Mouse (Mus musculus) midbrain, embryonic 11.5 days (tissue): Measurements from ENCODE around the gene Drap1. TPM values are rescaled to one million over a fixed set of nuclear protein-coding genes. Genes with fewer than 3 reads are reported as not detected.
A peak's percentile ranks its signal among the peaks of the same experiment; 100 is the strongest.

Experiments used
- ATAC-seq: fragments of 200-750 bp; cut with Nextera tagmentation; 2 replicates; pipeline ENCODE4 v1.8.0; 2017; ENCODE audit warnings: moderate TSS enrichment, moderate library complexity; ENCODE audit not compliant: low FRiP score
- DNase-seq: peaks from one replicate; pipeline ENCODE4 v3.0.0; 2015; ENCODE audit warnings: low spot score; ENCODE audit errors: missing footprints
- H3K27ac ChIP-seq: fragments of 300-500 bp; sonication (generic); 2 replicates; pipeline ENCODE4 v1.5.1; 2014; ENCODE audit warnings: low read depth, low read length
- H3K27me3 ChIP-seq: fragments of 300-500 bp; sonication (generic); 2 replicates; pipeline ENCODE4 v1.6.1; 2014; ENCODE audit warnings: mild to moderate bottlenecking, low read length, moderate library complexity, mixed read lengths; ENCODE audit not compliant: control insufficient read depth, insufficient read depth
- H3K36me3 ChIP-seq: fragments of 300-500 bp; sonication (generic); 2 replicates; pipeline ENCODE4 v1.6.1; 2014; ENCODE audit warnings: mild to moderate bottlenecking, low read length, moderate library complexity, mixed read lengths; ENCODE audit not compliant: control insufficient read depth, insufficient read depth
- H3K4me1 ChIP-seq: fragments of 300-500 bp; sonication (generic); 2 replicates; pipeline ENCODE4 v1.6.1; 2014; ENCODE audit warnings: low read length; ENCODE audit not compliant: control insufficient read depth, insufficient read depth
- H3K4me2 ChIP-seq: fragments of 300-500 bp; sonication (generic); 2 replicates; pipeline ENCODE4 v1.6.1; 2014; ENCODE audit warnings: mild to moderate bottlenecking, moderate library complexity
- H3K4me3 ChIP-seq: fragments of 300-500 bp; sonication (generic); 2 replicates; pipeline ENCODE4 v1.5.1; 2014; ENCODE audit warnings: low read depth, low read length
- H3K9ac ChIP-seq: fragments of 300-500 bp; sonication (generic); 2 replicates; pipeline ENCODE4 v1.6.1; 2014; ENCODE audit warnings: low read length
- H3K9me3 ChIP-seq: fragments of 300-500 bp; sonication (generic); 2 replicates; pipeline ENCODE4 v1.6.1; 2016; ENCODE audit warnings: low read length; ENCODE audit not compliant: control insufficient read depth
- WGBS: fragments of 180-500 bp; shearing (Covaris S2); extraction: QIAGEN DNeasy Blood & Tissue Kit; methylation state at CpG from one replicate; pipeline ENCODE4 v1.1.7; 2014; 5-methylcytosine and 5-hydroxymethylcytosine counted together
- polyA plus RNA-seq: library from polyadenylated mRNA; unstranded; fragments of >200 nt; fragmentation: Nextera tagmentation; extraction: Ambion mirVana; gene quantifications from 2 replicates; pipeline ENCODE4 v1.2.1, GENCODE M21; 2014

The Drap1 gene
- polyA plus RNA-seq, 1 experiment from 2014 or later = 204 TPM

DNA sequence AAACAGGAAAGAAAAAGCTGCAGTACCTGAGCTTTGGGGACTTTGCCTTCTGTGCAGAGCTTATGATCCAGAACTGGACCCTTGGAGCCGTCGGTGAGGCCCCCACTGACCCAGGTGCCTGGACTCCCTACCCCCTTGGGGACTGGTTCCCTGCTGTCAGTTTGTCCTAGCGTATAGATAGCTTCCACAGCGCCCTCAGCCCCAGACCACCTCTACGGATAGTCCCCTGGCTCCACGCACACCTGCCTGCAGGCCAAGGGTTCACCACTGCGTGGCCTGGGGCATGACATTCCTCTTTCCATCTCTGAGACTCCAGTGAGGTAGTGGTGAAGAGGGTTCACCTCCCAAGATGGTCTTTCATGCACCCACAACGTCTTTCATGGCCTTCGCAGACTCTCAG is 38.4 kb upstream of the Drap1 start:
- Histone ChIP-seq H3K4me1 (peaks cover 14% of the 10 kb centered on the region), H3K9me3 (no peaks in the 10 kb centered on the region), H3K36me3 (0 out of 2 replicates have a peak, but pooled peaks cover 4% of the 10 kb centered on the region), H3K9ac (no peak overlapping the region), H3K27me3 (0 out of 2 replicates have a peak, but pooled peaks cover 3% of the 10 kb centered on the region), H3K4me2 (no peak overlapping the region), H3K4me3 (no peak overlapping the region), H3K27ac (no peak overlapping the region)
- ATAC-seq (no peak), DNase-seq (no peak)
- 89% methylated on average over 9 of the region's 9 CpGs for WGBS

DNA sequence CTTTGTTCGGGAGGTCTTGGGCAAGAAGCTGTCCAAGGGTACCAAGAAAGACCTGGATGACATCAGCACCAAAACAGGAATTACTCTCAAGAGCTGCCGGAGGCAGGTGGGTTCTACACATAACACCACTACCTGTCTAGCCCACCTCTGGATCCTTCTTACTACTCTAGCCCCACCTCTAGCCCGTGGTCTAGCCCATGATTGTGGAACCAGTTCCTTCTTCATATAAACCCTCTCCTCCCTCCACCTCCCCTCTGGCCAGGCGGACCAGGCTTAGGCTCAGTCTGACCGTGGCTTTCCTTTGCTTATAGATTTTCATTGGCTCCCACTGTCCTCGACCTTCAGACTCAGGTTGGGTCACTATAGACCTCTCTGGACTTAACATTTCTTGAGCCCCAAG is 36.6 kb upstream of the Drap1 start:
- 89% methylated on average over 6 of the region's 6 CpGs for WGBS
- peaks cover 22% of the 10 kb centered on the region for H3K4me1 ChIP-seq
- no peak overlapping the region for H3K9ac ChIP-seq
- no peak overlapping the region for H3K27ac ChIP-seq
- H3K36me3 ChIP-seq = 0 out of 2 replicates have a peak, but pooled peaks cover 4% of the 10 kb centered on the region
- DNase-seq (no peak), ATAC-seq (no peak)
- H3K9me3 ChIP-seq = no peaks in the 10 kb centered on the region
- 0 out of 2 replicates have a peak, but pooled peaks cover 3% of the 10 kb centered on the region for H3K27me3 ChIP-seq
- H3K4me3 ChIP-seq = peak overlapping the region; percentile 82; the same call in 1 of the 2 replicates
- peak overlapping the region; percentile 91 for H3K4me2 ChIP-seq

DNA sequence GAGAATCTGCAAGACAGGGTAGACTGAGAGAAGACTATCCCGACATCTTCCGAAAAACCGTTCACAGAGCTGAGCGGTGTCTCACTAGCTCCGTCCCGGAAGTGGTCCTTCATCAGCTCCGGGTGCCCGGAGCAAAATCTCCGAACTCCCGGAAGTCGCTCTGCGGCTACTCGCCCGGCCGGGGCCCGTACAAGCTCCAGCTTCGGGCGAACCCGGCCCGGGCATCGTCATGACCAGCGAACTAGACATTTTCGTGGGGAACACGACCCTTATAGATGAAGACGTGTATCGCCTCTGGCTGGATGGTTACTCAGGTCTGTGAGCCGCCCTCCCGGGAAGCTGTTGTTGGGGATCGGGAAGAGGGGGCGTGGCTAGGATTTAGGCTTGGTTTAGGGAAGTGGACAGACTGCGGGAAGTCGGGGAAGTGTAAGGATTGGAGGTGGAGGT is 35.7 kb upstream of the Drap1 start, which contains the start of gene Fibp:
Gene Fibp, plus strand, starts transcription at position 151 of the 447 bp plus-strand sequence.
- peak within 1 kb of the TSS; percentile 86 for H3K9ac ChIP-seq
- peak within 1 kb of the TSS; percentile 82 for H3K4me3 ChIP-seq
- H3K9me3 ChIP-seq = no peaks in the 10 kb centered on the region
- no peaks in the 10 kb centered on the region for H3K36me3 ChIP-seq
- peak; percentile 100 for DNase-seq
- 0 out of 2 replicates have a peak, but pooled peaks cover 3% of the 10 kb centered on the region for H3K27me3 ChIP-seq
- H3K27ac ChIP-seq = peak within 1 kb of the TSS; percentile 30; the same call in 1 of the 2 replicates
- H3K4me2 ChIP-seq = peak within 1 kb of the TSS; percentile 91
- H3K4me1 ChIP-seq = peaks cover 31% of the 10 kb centered on the region
- peak; percentile 45 for ATAC-seq
- WGBS = under 1% methylated on average over 32 of the region's 32 CpGs

DNA sequence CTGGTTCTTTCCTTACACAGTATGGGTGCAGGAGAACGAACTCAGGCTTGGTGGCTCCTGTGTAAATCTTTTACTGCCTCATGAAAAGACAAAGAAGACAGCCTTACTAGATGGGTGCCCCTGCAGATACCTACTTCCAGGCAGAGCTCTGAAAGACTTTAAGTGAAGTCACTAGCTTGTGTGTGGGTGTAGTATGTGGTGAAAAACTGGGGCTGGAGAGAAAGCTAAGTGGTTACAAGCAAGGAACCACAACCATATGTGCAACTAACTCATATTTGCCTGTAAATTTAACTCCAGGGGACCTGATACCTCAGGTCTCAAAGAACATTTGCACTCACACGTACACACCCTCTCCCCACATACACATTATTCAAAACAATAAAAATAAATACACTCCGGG is 35.1 kb upstream of the Drap1 start:
- Histone ChIP-seq H3K27me3 (0 out of 2 replicates have a peak, but pooled peaks cover 3% of the 10 kb centered on the region), H3K36me3 (no peaks in the 10 kb centered on the region), H3K4me2 (peak overlapping the region; percentile 91), H3K4me3 (peak overlapping the region; percentile 82), H3K4me1 (peaks cover 36% of the 10 kb centered on the region), H3K9ac (peak overlapping the region; percentile 86), H3K27ac (peak overlapping the region; percentile 30; the same call in 1 of the 2 replicates), H3K9me3 (no peaks in the 10 kb centered on the region)
- no peak for DNase-seq
- no peak for ATAC-seq
- 33% methylated on average over 3 of the region's 3 CpGs for WGBS

DNA sequence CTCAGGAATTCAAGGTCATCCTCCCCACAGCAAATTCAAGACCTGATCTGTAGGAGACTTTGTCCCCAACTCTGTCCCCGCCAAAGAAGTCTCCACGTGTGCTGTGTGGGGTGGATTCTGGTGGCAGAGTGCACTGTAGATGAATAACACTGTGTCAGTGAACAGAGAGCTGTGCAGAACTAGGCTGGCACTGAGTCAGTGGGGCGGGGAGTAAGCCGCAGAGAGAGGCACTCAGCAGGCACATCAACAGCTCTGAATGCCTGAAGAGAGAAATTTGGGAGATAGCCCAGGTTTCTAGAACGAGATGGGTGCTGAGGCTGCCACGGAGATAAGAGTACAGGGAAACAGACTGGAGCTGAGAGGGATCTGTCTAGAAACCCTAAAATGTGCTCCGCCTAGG is 34.2 kb upstream of the Drap1 start:
- 0 out of 2 replicates have a peak, but pooled peaks cover 3% of the 10 kb centered on the region for H3K27me3 ChIP-seq
- H3K36me3 ChIP-seq = no peaks in the 10 kb centered on the region
- H3K4me3 ChIP-seq = no peak overlapping the region
- H3K4me1 ChIP-seq = peaks cover 33% of the 10 kb centered on the region
- ATAC-seq = no peak
- 74% methylated on average over 7 of the region's 7 CpGs for WGBS
- no peak overlapping the region for H3K4me2 ChIP-seq
- H3K27ac ChIP-seq = no peak overlapping the region
- no peak overlapping the region for H3K9ac ChIP-seq
- no peaks in the 10 kb centered on the region for H3K9me3 ChIP-seq
- no peak for DNase-seq

DNA sequence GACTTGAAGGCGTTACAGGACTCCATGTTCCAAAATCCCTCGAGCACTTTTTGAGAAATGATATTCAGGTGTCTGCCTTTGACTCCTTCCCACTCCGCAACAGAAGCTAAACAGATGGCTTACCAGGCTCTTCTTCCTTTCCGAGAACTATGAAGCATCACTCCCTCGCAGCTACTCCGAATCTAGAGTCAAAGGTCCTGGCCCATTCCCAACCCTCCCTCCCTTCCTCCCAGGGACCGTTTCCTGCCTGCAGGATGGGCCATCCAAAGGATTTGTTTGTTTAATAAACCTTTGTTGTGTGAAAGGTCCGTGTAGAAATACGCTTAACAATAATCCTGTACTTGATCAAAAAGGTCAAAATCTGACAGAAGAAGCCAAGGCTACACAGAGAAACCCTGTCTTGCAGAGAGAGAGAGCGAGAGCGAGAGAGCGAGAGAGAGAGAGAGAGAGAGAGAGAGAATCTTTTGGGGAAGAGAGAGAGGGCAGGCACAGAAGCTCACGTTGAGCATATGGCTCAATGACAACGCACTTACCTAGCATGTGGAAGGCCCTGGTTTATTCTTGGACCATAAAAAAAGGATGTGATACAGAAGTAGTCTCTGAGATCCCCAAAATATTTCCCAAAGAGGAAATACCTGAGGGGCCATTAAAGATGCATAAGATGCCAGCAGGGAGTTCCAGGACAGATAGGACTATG is 33.1 kb upstream of the Drap1 start, which contains the start of gene Ccdc85b:
Gene Ccdc85b, minus strand, starts transcription at position 149 of the 697 bp plus-strand sequence.
- Histone ChIP-seq H3K9me3 (no peaks in the 10 kb centered on the region), H3K4me1 (peaks cover 32% of the 10 kb centered on the region)
- WGBS = 18% methylated on average over 14 of the region's 14 CpGs

DNA sequence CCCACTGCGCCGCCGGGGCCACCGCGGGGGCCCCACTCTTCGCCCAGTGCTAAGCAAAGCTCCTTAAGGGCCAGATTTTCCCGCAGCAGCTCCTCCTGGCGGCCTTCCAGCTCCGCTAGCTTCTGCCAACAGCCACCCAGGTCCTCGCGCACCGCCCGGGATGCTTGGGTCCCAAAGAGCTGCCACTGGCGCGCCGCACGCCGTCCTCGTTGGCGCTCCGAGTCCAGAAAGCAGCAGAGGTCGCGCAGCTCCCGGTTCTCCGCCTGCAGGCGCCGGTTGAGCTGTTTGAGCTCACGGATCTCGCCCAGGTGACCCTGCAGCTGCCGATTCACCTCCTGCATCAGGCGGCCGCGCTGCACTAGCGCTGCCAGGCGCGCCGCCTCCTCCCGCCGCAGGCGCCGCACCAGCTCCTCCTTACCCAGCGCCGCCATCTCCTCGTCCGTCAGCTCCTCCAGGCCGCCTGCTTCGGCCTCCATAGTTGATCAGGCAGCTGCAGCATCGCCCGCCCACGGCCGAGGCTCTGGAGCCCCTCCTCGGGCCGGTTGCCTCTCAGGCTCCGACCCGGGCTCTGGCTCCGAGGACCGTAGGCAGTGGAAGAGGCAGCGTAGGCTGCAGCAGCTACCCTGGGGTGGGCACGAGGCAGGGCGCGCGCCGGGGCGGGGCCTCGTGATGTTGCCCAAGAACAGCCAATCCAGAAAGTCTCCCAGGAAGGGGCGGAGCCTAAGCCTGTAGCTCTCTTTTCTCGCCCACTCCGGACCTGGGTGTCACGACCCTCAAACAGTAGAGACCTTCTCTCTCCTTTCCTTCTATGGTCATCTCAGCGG is 32.4 kb upstream of the Drap1 start:
- Histone ChIP-seq H3K9ac (peak overlapping the region; percentile 87), H3K4me3 (peak overlapping the region; percentile 75), H3K36me3 (no peaks in the 10 kb centered on the region), H3K4me2 (peak overlapping the region; percentile 100), H3K27ac (peak overlapping the region; percentile 89), H3K27me3 (0 out of 2 replicates have a peak, but pooled peaks cover 3% of the 10 kb centered on the region), H3K9me3 (no peaks in the 10 kb centered on the region), H3K4me1 (peaks cover 32% of the 10 kb centered on the region)
- DNase-seq (peak; percentile 99), ATAC-seq (peak; percentile 92)
- WGBS = under 1% methylated on average over 69 of the region's 70 CpGs

More for the DNA sequence above, 33.1 kb upstream of the Drap1 start, which contains the start of gene Ccdc85b:
- ATAC-seq (no peak), DNase-seq (no peak)
- peak within 1 kb of the TSS; percentile 89 for H3K27ac ChIP-seq
- peak within 1 kb of the TSS; percentile 87 for H3K9ac ChIP-seq
- no peaks in the 10 kb centered on the region for H3K36me3 ChIP-seq
- peak within 1 kb of the TSS; percentile 75 for H3K4me3 ChIP-seq
- H3K27me3 ChIP-seq = 0 out of 2 replicates have a peak, but pooled peaks cover 3% of the 10 kb centered on the region
- H3K4me2 ChIP-seq = peak within 1 kb of the TSS; percentile 100

DNA sequence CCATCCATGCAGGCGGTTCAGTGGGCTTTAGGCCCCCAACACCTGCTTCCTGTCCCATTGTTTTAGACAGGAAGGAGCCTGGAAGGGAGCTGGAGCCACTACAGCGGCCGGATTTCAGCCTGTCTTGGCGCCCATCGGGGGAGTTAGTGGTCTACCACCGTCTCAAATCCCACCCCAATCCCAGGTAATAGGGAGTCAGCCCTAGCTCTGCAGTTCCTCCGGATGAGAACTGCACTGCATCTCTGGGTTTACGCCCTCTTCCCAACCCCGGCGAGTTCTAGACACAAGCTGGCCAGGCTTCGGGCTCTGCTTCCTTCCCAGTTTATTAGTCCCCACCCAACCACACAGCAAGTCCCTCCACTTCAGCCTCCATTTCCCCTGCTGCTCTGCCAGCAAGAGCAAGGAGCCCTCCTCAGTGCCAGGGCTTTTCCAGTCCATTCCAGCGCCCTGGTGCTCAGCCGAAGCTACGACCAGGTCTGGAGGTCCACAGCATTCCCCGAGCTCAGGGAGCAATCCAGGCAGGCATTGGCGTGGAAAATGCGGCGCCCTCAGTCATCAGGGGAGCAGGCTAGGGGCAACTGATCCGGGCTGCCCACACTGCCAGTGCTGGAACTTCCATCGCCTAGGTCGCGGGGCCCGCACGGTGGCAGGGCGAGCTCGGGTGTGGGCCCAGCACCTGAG is 31.6 kb upstream of the Drap1 start:
- WGBS = 6% methylated on average over 26 of the region's 26 CpGs
- Histone ChIP-seq H3K27ac (peak overlapping the region; percentile 89), H3K4me3 (peak overlapping the region; percentile 75), H3K27me3 (0 out of 2 replicates have a peak, but pooled peaks cover 3% of the 10 kb centered on the region), H3K4me2 (peak overlapping the region; percentile 100), H3K9me3 (no peaks in the 10 kb centered on the region), H3K9ac (peak overlapping the region; percentile 87), H3K4me1 (peaks cover 31% of the 10 kb centered on the region), H3K36me3 (no peaks in the 10 kb centered on the region)
- DNase-seq = peak; percentile 93
- ATAC-seq = no peak
